Mouse (Mus musculus) ES-Bruce4 (cell line): ENCODE measurements around the gene Calm5.

Experiments used
- CTCF ChIP-seq: IDR thresholded peaks from one replicate; pipeline ENCODE4 v1.8.1; 2011; ENCODE audit warnings: low read depth, low read length
- EP300 ChIP-seq: IDR thresholded peaks from 2 replicates; pipeline ENCODE4 v1.6.1; 2011; ENCODE audit warnings: low read depth, low read length; ENCODE audit not compliant: insufficient read depth
- POLR2A ChIP-seq: IDR thresholded peaks from one replicate; pipeline ENCODE4 v1.8.1; 2011; ENCODE audit warnings: low read length; ENCODE audit not compliant: insufficient read depth

DNA sequence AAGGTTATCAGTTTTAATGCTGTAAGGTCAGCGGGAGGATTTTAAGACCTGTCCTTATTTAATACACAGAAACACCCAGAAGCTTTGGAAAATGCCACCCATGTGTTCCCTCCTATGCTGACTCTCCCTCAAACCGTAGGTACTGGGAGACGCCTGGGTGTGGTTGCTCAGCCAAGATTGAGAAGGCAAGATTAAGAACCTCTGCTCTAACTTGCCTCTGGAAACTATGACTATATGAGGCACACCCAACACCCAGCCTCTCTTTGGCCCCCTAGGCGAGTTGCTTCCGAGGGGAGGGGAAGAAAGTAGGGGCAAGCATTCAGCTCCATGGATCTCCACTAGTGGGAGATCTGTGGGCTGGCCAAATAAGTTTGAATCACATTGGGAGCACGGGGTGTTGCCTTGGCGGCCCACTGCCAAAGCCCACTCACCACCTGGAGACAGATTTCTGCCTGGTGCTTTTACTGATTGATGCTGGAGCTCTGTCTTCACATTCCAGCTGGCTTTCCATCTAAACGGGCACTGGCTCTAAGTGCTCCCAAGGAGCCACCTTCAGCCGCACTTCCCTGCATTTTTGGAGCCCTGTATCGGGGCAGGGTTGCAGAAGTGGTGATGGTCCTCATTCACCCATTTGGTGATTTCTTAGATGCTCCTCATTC, 9.1 kb downstream of the Calm5 start:
- TF ChIP-seq CTCF: no peak
- no peak for TF ChIP-seq POLR2A
- TF ChIP-seq EP300: no peak
